Mouse (Mus musculus) adrenal gland, adult 10 weeks (tissue): ENCODE data around the gene Rrh. TPM values are rescaled to one million over a fixed set of nuclear protein-coding genes. Genes with fewer than 3 reads are reported as not detected.

Experiments used
- polyA plus RNA-seq: library from polyadenylated mRNA; stranded (reverse); fragments of 350-450 nt; fragmentation: Illumina TruSeq; extraction: RNeasy Lipid Tissue Mini Kit (QIAGEN cat#74804); gene quantifications from one replicate; pipeline ENCODE4 v1.2.3, GENCODE M21; 2014; ENCODE audit warnings: low read depth, low replicate concordance

Gene Rrh
- polyA plus RNA-seq: not detected

GRCm38 (mm10) chr3:129822206-129822775, at the start of gene Rrh:
Gene Rrh, minus strand, starts transcription at chr3:129822587.

GRCm38 (mm10) chr3:129835388-129835934, 13.1 kb upstream of the Rrh start, which contains the start of gene Cfi:
Gene Cfi, plus strand, starts transcription at chr3:129835884.

GRCm38 (mm10) chr3:129831035-129831568, 8.7 kb upstream of the Rrh start, which contains the start of gene Gar1:
Gene Gar1, minus strand, starts transcription at chr3:129831396.

GRCm38 (mm10) chr3:129803765-129804164, 18.6 kb downstream of the Rrh start, which contains the start of gene Lrit3:
Gene Lrit3, minus strand, starts transcription at chr3:129804030.

GRCm38 (mm10) chr3:129754650-129755604, 67.5 kb downstream of the Rrh start, which contains the start of gene Egf:
Gene Egf, minus strand, starts transcription at chr3:129755316.

Other genes starting within 250 kb of the Rrh start
- gene Egf, start 67.3 kb downstream of the Rrh start, polyA plus RNA-seq: 0.99 TPM
- not detected for gene Lrit3, start 18.6 kb downstream of the Rrh start, polyA plus RNA-seq
- 63.6 TPM for gene Gar1, start 8.8 kb upstream of the Rrh start, polyA plus RNA-seq
- not detected for gene Cfi, start 13.3 kb upstream of the Rrh start, polyA plus RNA-seq
- gene Pla2g12a, start 56.0 kb upstream of the Rrh start, polyA plus RNA-seq: 41.8 TPM
- 52.0 TPM for gene Casp6, start 78.8 kb upstream of the Rrh start, polyA plus RNA-seq
- gene Mcub, start 147.6 kb upstream of the Rrh start, polyA plus RNA-seq: 18.7 TPM
- gene Sec24b, start 239.0 kb upstream of the Rrh start, polyA plus RNA-seq: 52.7 TPM